Mouse (Mus musculus) liver, embryonic 14.5 days (tissue): ENCODE data around the gene Man2b2.

Experiments
- CTCF ChIP-seq: IDR thresholded peaks from 2 replicates; pipeline ENCODE4 v1.5.1; 2016; ENCODE audit warnings: antibody characterized with exemption, low read depth, control low read depth
- EP300 ChIP-seq: IDR thresholded peaks from 2 replicates; pipeline ENCODE4 v1.6.1; 2016; ENCODE audit warnings: antibody characterized with exemption, low read depth

- TF ChIP-seq CTCF (no peak), EP300 (no peak)
Observed at GRCm38 (mm10) chr5:36869186-36869577, 38.7 kb upstream of the Man2b2 start.
